Mouse (Mus musculus) midbrain, embryonic 10.5 days (tissue): Measurements from ENCODE around the gene Evc. TPM values are rescaled to one million over a fixed set of nuclear protein-coding genes. Genes with fewer than 3 reads are reported as not detected.

Experiments
- DNase-seq: peaks from one replicate; pipeline ENCODE4 v3.0.0-alpha.2; 2017; ENCODE audit warnings: low spot score
- H3K27ac ChIP-seq: fragments of 300-500 bp; sonication (generic); replicated peaks from 2 replicates; pipeline ENCODE4 v1.5.1; 2016; ENCODE audit warnings: mild to moderate bottlenecking
- H3K27me3 ChIP-seq: fragments of 300-500 bp; sonication (generic); 2 replicates; pipeline ENCODE4 v1.6.1; 2016; ENCODE audit warnings: low read depth, mild to moderate bottlenecking; ENCODE audit not compliant: poor library complexity, severe bottlenecking
- H3K36me3 ChIP-seq: fragments of 300-500 bp; sonication (generic); 2 replicates; pipeline ENCODE4 v1.6.1; 2016; ENCODE audit warnings: mild to moderate bottlenecking, moderate library complexity
- H3K4me1 ChIP-seq: fragments of 300-500 bp; sonication (generic); 2 replicates; pipeline ENCODE4 v1.6.1; 2016
- H3K4me3 ChIP-seq: fragments of 300-500 bp; sonication (generic); 2 replicates; pipeline ENCODE4 v1.5.1; 2016; ENCODE audit warnings: mild to moderate bottlenecking, moderate library complexity
- H3K9me3 ChIP-seq: fragments of 300-500 bp; sonication (generic); replicated peaks from 2 replicates; pipeline ENCODE4 v1.6.1; 2016; ENCODE audit warnings: mild to moderate bottlenecking
- WGBS: fragments of 180-500 bp; shearing (Covaris S2); methylation state at CpG from one replicate; pipeline ENCODE4 v1.1.7; 2016; 5-methylcytosine and 5-hydroxymethylcytosine counted together
- polyA plus RNA-seq: library from polyadenylated mRNA; unstranded; fragments of >200 nt; fragmentation: Nextera tagmentation; extraction: Ambion mirVana; gene quantifications from 2 replicates; pipeline ENCODE4 v1.2.1, GENCODE M21; 2016

Gene Evc
- 23.3 and 25.2 TPM in 2 replicates for polyA plus RNA-seq

DNA sequence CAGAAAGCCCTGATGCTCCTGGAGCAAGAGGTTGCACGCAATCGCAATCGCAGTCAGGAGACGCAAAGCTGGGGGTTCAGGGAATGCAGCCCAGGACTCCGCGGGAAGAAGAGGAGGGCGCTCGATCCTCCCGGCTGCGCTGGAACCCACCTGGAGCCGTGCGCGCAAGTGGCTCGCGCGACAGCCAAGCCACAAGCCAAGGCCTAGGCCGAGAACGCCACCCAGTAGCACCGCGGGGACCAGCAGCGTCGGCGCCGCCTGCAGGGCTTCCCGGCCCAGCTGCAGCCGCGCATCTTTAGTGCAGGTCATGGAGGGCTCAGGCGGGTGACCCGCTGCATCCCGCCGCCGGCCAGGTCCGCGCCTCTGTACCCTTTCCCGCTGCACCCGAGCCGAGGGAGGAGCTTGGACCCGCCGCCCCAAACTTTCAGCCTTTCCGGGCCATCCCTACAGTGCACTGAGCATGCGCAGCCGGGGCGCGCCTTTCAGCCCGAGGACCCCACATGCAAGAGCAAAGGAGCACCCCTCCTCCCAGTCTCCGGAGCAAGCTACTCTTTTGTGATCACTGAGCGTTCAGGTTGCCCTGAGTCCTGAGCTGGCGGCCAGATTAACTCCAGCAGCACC lies at the start of gene Evc:
Gene Evc, minus strand, starts transcription at position 410 of the 621 bp plus-strand sequence.
- H3K27me3 ChIP-seq = 0 out of 2 replicates have a peak, but pooled peaks cover 4% of the 10 kb centered on the region
- H3K27ac ChIP-seq = peak within 1 kb of the TSS; percentile 90
- H3K4me1 ChIP-seq = peaks cover 60% of the 10 kb centered on the region

DNA sequence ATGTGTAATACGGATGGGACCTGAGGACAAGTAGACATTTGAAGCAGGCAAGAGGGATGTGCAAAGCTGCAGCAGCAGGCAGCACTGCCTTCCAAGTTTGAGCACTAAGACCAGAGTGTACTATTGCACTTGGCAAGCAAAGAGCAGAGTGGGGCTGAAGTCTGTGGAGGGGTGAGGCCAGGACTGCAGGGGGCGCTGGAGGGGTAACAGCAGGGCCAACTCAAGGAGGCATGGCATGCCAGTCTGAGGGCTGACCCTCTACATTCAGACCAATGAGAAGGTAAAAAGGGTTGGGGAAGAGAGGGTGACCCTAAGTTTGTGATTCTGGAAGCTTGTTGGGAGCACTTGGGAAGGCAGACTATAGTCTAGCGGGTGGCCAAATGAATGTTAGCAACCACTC lies 46.9 kb upstream of the Evc start:
- H3K36me3 ChIP-seq = peaks cover 93% of the 10 kb centered on the region
- no peak overlapping the region for H3K4me3 ChIP-seq
- no peaks in the 10 kb centered on the region for H3K27me3 ChIP-seq
- DNase-seq = no peak
- no peaks in the 10 kb centered on the region for H3K4me1 ChIP-seq
- H3K9me3 ChIP-seq = no peaks in the 10 kb centered on the region
- H3K27ac ChIP-seq = no peak overlapping the region
- 87% methylated on average over 3 of the region's 3 CpGs for WGBS

More for the DNA sequence above, at the start of gene Evc:
- peak; percentile 89 for DNase-seq
- peaks cover 30% of the 10 kb centered on the region for H3K36me3 ChIP-seq
- no peaks in the 10 kb centered on the region for H3K9me3 ChIP-seq
- H3K4me3 ChIP-seq = peak within 1 kb of the TSS; percentile 75
- WGBS = under 1% methylated on average over 48 of the region's 48 CpGs

- H3K36me3 ChIP-seq = peaks cover 77% of the 10 kb centered on the region
- H3K4me3 ChIP-seq = no peak overlapping the region
- H3K27ac ChIP-seq = no peak overlapping the region
- no peaks in the 10 kb centered on the region for H3K27me3 ChIP-seq
- no peaks in the 10 kb centered on the region for H3K9me3 ChIP-seq
- WGBS = 90% methylated on average over 4 of the region's 4 CpGs
- DNase-seq = no peak
- no peaks in the 10 kb centered on the region for H3K4me1 ChIP-seq
Measured at GRCm38 (mm10) chr5:37380641-37381040, 43.9 kb upstream of the Evc start.

- Histone ChIP-seq H3K27me3 (no peaks in the 10 kb centered on the region), H3K4me1 (no peaks in the 10 kb centered on the region), H3K27ac (no peak overlapping the region), H3K4me3 (no peak overlapping the region), H3K36me3 (peaks cover 78% of the 10 kb centered on the region), H3K9me3 (no peaks in the 10 kb centered on the region)
- WGBS = 89% methylated on average over 7 of the region's 7 CpGs
- DNase-seq = no peak
Measured at GRCm38 (mm10) chr5:37377376-37377775, 40.7 kb upstream of the Evc start.

GRCm38 (mm10) chr5:37368796-37369195 lies 32.1 kb upstream of the Evc start:
- H3K9me3 ChIP-seq = no peaks in the 10 kb centered on the region
- peaks cover 74% of the 10 kb centered on the region for H3K36me3 ChIP-seq
- DNase-seq = no peak
- H3K27me3 ChIP-seq = no peaks in the 10 kb centered on the region
- H3K4me1 ChIP-seq = no peaks in the 10 kb centered on the region; the same call in 1 of the 2 replicates
- 92% methylated on average over 8 of the region's 8 CpGs for WGBS
- no peak overlapping the region for H3K27ac ChIP-seq
- H3K4me3 ChIP-seq = no peak overlapping the region

DNA sequence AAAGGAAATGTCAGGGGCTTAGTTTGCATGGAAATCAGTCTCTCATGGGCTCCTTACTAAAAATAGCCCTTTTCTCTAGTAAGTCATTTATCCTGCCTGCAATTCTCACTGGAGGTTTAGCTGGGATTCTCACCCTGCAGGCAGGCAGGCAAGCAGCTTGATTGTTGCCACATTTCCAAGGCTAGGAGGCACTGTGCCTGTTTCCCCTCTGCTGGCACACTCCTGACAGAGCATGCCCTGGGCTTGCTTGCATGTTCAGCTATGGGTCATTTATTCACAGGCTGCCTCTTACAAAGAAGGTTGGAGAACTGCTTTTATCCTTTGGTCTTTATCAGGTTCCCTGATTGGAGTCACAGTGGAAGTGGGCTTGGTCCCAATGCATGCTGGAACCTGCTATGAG lies 29.1 kb upstream of the Evc start:
- Histone ChIP-seq H3K4me3 (no peak overlapping the region), H3K27me3 (no peaks in the 10 kb centered on the region), H3K9me3 (no peaks in the 10 kb centered on the region), H3K27ac (peak overlapping the region; percentile 30; the same call in 1 of the 2 replicates), H3K4me1 (no peaks in the 10 kb centered on the region; the same call in 1 of the 2 replicates), H3K36me3 (peaks cover 59% of the 10 kb centered on the region)
- no peak for DNase-seq

GRCm38 (mm10) chr5:37363284-37363683 lies 26.6 kb upstream of the Evc start:
- peaks cover 64% of the 10 kb centered on the region for H3K36me3 ChIP-seq
- WGBS = 95% methylated on average over 5 of the region's 5 CpGs
- H3K4me1 ChIP-seq = no peaks in the 10 kb centered on the region; the same call in 1 of the 2 replicates
- no peak overlapping the region for H3K27ac ChIP-seq
- DNase-seq = no peak
- H3K27me3 ChIP-seq = no peaks in the 10 kb centered on the region
- H3K9me3 ChIP-seq = no peaks in the 10 kb centered on the region
- H3K4me3 ChIP-seq = no peak overlapping the region

- no peak for DNase-seq
- H3K4me1 ChIP-seq = no peaks in the 10 kb centered on the region; the same call in 1 of the 2 replicates
- H3K9me3 ChIP-seq = no peaks in the 10 kb centered on the region
- peaks cover 70% of the 10 kb centered on the region for H3K36me3 ChIP-seq
- H3K27me3 ChIP-seq = no peaks in the 10 kb centered on the region
- H3K4me3 ChIP-seq = no peak overlapping the region
- WGBS = 88% methylated on average over 5 of the region's 5 CpGs
- no peak overlapping the region for H3K27ac ChIP-seq
Measured at GRCm38 (mm10) chr5:37362618-37363017, 25.9 kb upstream of the Evc start.

GRCm38 (mm10) chr5:37356027-37356426 lies 19.3 kb upstream of the Evc start:
- H3K27ac ChIP-seq = no peak overlapping the region
- peaks cover 57% of the 10 kb centered on the region for H3K36me3 ChIP-seq
- 0 out of 2 replicates have a peak, but pooled peaks cover 5% of the 10 kb centered on the region for H3K9me3 ChIP-seq
- DNase-seq = no peak
- 80% methylated on average over 8 of the region's 8 CpGs for WGBS
- H3K27me3 ChIP-seq = no peaks in the 10 kb centered on the region
- peaks cover 4% of the 10 kb centered on the region; the same call in 1 of the 2 replicates for H3K4me1 ChIP-seq
- H3K4me3 ChIP-seq = no peak overlapping the region

DNA sequence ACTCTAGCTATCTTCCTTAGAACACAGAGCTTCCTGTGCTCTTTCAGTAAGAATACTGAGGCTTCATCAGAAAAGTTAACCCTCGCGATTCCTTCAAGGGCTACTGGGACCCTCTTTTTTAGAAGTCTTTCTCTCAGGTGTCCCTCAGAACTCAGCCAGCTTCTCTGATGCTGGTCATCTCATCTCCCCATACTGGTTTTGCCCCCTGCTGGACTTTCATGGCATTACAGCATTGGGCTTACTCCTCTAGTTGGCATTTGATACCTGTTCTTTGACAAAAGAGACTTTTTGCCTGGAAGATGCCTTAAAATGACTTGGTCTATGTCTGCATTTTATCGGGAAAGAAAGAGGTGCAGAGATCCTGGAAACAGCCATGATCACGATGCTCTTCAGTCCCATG lies 17.7 kb upstream of the Evc start:
- H3K9me3 ChIP-seq = 0 out of 2 replicates have a peak, but pooled peaks cover 6% of the 10 kb centered on the region
- peaks cover 65% of the 10 kb centered on the region for H3K36me3 ChIP-seq
- no peak overlapping the region for H3K27ac ChIP-seq
- peaks cover 4% of the 10 kb centered on the region; the same call in 1 of the 2 replicates for H3K4me1 ChIP-seq
- H3K4me3 ChIP-seq = no peak overlapping the region
- DNase-seq = peak; percentile 34
- H3K27me3 ChIP-seq = no peaks in the 10 kb centered on the region
- WGBS = 82% methylated on average over 4 of the region's 4 CpGs

DNA sequence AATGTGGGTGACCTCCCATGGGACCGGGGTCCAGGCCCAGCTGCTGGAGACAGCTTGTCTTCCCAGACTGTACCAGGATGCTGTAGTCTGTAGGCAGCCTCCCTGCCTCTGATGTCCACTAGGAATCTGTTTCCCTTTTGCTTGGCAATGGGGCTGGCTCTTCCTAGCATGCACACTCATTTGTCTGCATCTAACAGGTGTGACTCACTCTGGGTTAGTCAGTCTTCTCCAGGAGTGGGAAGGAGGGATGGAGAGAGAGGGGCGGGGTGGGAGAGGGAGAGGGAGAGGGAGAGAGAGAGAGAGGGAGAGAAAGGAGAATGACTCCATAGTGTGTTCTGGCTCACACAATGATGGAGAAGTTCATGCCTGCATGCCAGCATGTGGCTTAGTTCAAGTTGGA lies 15.1 kb upstream of the Evc start:
- 0 out of 2 replicates have a peak, but pooled peaks cover 6% of the 10 kb centered on the region for H3K9me3 ChIP-seq
- 93% methylated on average over 2 of the region's 2 CpGs for WGBS
- H3K4me3 ChIP-seq = no peak overlapping the region
- peaks cover 4% of the 10 kb centered on the region; the same call in 1 of the 2 replicates for H3K4me1 ChIP-seq
- H3K27ac ChIP-seq = no peak overlapping the region
- peaks cover 58% of the 10 kb centered on the region for H3K36me3 ChIP-seq
- DNase-seq = no peak
- H3K27me3 ChIP-seq = no peaks in the 10 kb centered on the region

- H3K36me3 ChIP-seq = peaks cover 34% of the 10 kb centered on the region
- DNase-seq = no peak
- H3K4me3 ChIP-seq = no peak overlapping the region
- H3K9me3 ChIP-seq = no peaks in the 10 kb centered on the region
- no peak overlapping the region for H3K27ac ChIP-seq
- H3K4me1 ChIP-seq = peaks cover 12% of the 10 kb centered on the region
- H3K27me3 ChIP-seq = no peaks in the 10 kb centered on the region
- WGBS = 81% methylated on average over 2 of the region's 2 CpGs
Measured at GRCm38 (mm10) chr5:37343962-37344361, 7.3 kb upstream of the Evc start.

DNA sequence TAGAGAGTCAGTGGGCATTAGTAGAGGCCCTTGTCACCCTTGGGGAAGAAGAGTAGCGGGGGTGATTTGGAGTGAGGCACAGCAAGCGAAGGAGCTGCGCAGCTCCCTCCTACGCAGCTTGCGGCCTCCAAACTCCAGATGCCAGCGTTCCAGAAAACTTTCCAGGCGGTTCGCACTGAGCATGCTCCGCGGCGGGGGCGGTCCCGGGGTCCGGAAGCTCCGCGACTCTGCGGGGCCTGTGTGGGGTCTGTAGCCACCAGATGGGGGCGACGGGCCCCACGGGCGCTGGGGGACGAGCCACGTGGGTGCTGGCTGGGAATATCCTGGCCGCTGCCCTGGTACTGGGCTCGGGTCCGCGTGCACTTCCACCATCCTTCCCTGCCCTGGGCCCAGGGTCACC lies 1.6 kb upstream of the Evc start, which contains the start of gene Evc2:
Gene Evc2, plus strand, starts transcription at position 212 of the 400 bp plus-strand sequence.
- Histone ChIP-seq H3K27me3 (0 out of 2 replicates have a peak, but pooled peaks cover 4% of the 10 kb centered on the region), H3K4me3 (peak within 1 kb of the TSS; percentile 75), H3K36me3 (peaks cover 19% of the 10 kb centered on the region), H3K9me3 (no peaks in the 10 kb centered on the region), H3K27ac (peak within 1 kb of the TSS; percentile 85), H3K4me1 (peaks cover 60% of the 10 kb centered on the region)
- under 1% methylated on average over 26 of the region's 27 CpGs for WGBS
- peak; percentile 84 for DNase-seq
